Mouse (Mus musculus): ENCODE data around the gene Ppp2r2d.

Ppp2r2d gene

GRCm38 (mm10) chr7:138863950-138864572 is 18.2 kb downstream of the Ppp2r2d start:
- DNase-seq, result peak; percentile 50

- no peak for DNase-seq
These were observed 18.9 kb downstream of the Ppp2r2d start for GRCm38 (mm10) chr7:138864776-138865175.

- DNase-seq, result peak; percentile 14
These were observed 21.4 kb downstream of the Ppp2r2d start for GRCm38 (mm10) chr7:138867286-138867685.

- DNase-seq, result no peak
These were observed 22.4 kb downstream of the Ppp2r2d start for GRCm38 (mm10) chr7:138868316-138868715.

GRCm38 (mm10) chr7:138872956-138873355 is 27.1 kb downstream of the Ppp2r2d start:
- no peak for DNase-seq

GRCm38 (mm10) chr7:138875031-138875430 is 29.2 kb downstream of the Ppp2r2d start:
- no peak for DNase-seq

GRCm38 (mm10) chr7:138883724-138884123 is 37.8 kb downstream of the Ppp2r2d start:
- no peak for DNase-seq

GRCm38 (mm10) chr7:138885365-138886289 is 39.7 kb downstream of the Ppp2r2d start:
- DNase-seq, result no peak

- no peak for DNase-seq
These were observed 52.2 kb downstream of the Ppp2r2d start for GRCm38 (mm10) chr7:138898122-138898521.

GRCm38 (mm10) chr7:138898743-138899142 is 52.9 kb downstream of the Ppp2r2d start:
- DNase-seq, result no peak

GRCm38 (mm10) chr7:138903886-138904435 is 58.1 kb downstream of the Ppp2r2d start:
- no peak for DNase-seq

- no peak for DNase-seq
These were observed 60.6 kb downstream of the Ppp2r2d start for GRCm38 (mm10) chr7:138906441-138906840.

- peak; percentile 73 for DNase-seq
These were observed 61.2 kb downstream of the Ppp2r2d start for GRCm38 (mm10) chr7:138907043-138907442.

GRCm38 (mm10) chr7:138907976-138908375 is 62.1 kb downstream of the Ppp2r2d start:
- peak; percentile 6 for DNase-seq

- peak; percentile 45 for DNase-seq
These were observed 62.9 kb downstream of the Ppp2r2d start for GRCm38 (mm10) chr7:138908768-138909276.

- peak; percentile 96 for DNase-seq
These were observed 63.7 kb downstream of the Ppp2r2d start, which contains the start of gene Bnip3 for GRCm38 (mm10) chr7:138909277-138910192. TSS of gene Bnip3 (minus strand) at chr7:138909519.

- DNase-seq, result no peak
These were observed 64.3 kb downstream of the Ppp2r2d start for GRCm38 (mm10) chr7:138910193-138910562.

- no peak for DNase-seq
These were observed 67.7 kb downstream of the Ppp2r2d start for GRCm38 (mm10) chr7:138913616-138914015.

- DNase-seq, result peak; percentile 52
These were observed 73.5 kb downstream of the Ppp2r2d start for GRCm38 (mm10) chr7:138919156-138919944.

GRCm38 (mm10) chr7:138921611-138922010 is 75.7 kb downstream of the Ppp2r2d start:
- DNase-seq, result no peak

- peak; percentile 65 for DNase-seq
These were observed 78.0 kb downstream of the Ppp2r2d start for GRCm38 (mm10) chr7:138923756-138924425.
